Mouse (Mus musculus): ENCODE results near the gene Ncbp3.
A peak's percentile ranks its signal among the peaks of the same experiment; 100 is the strongest.

Gene Ncbp3

GRCm38 (mm10) chr11:73047542-73047996 is at the start of gene Ncbp3:
Gene Ncbp3 (plus strand): TSS chr11:73047783.
- DNase-seq (ENCODE audit: low spot score in 2 of 2): peak; percentile 89 to 95

- no peak for DNase-seq (ENCODE audit: low spot score in 2 of 2)
Measured at GRCm38 (mm10) chr11:72998771-72999170, 48.8 kb upstream of the Ncbp3 start, which contains the start of gene P2rx1. Gene P2rx1 (plus strand): TSS chr11:72999103.

GRCm38 (mm10) chr11:73001029-73001428 is 46.6 kb upstream of the Ncbp3 start:
- DNase-seq (ENCODE audit: low spot score in 2 of 2): peak in 1 of 2 experiments; percentile 66

- no peak for DNase-seq (ENCODE audit: low spot score in 2 of 2)
Measured at GRCm38 (mm10) chr11:73006377-73006776, 41.2 kb upstream of the Ncbp3 start.

GRCm38 (mm10) chr11:73007113-73007512 is 40.5 kb upstream of the Ncbp3 start:
- DNase-seq (ENCODE audit: low spot score in 2 of 2): no peak

GRCm38 (mm10) chr11:73007698-73008481 is 39.7 kb upstream of the Ncbp3 start:
- DNase-seq (ENCODE audit: low spot score in 2 of 2): no peak

- no peak for DNase-seq (ENCODE audit: low spot score in 2 of 2)
Measured at GRCm38 (mm10) chr11:73008826-73009225, 38.8 kb upstream of the Ncbp3 start.

- DNase-seq (ENCODE audit: low spot score in 2 of 2): no peak
Measured at GRCm38 (mm10) chr11:73009531-73010274, 37.9 kb upstream of the Ncbp3 start.

- no peak for DNase-seq (ENCODE audit: low spot score in 2 of 2)
Measured at GRCm38 (mm10) chr11:73013981-73014380, 33.6 kb upstream of the Ncbp3 start.

GRCm38 (mm10) chr11:73014831-73015344 is 32.7 kb upstream of the Ncbp3 start:
- no peak for DNase-seq (ENCODE audit: low spot score in 2 of 2)

GRCm38 (mm10) chr11:73015391-73016102 is 32.0 kb upstream of the Ncbp3 start:
- no peak for DNase-seq (ENCODE audit: low spot score in 2 of 2)

- DNase-seq (ENCODE audit: low spot score in 2 of 2): no peak
Measured at GRCm38 (mm10) chr11:73016103-73016420, 31.5 kb upstream of the Ncbp3 start.

GRCm38 (mm10) chr11:73018471-73019146 is 29.0 kb upstream of the Ncbp3 start, which contains the start of gene Camkk1:
Gene Camkk1 (plus strand): TSS chr11:73019008.
- peak; percentile 82 to 88 for DNase-seq (ENCODE audit: low spot score in 2 of 2)

GRCm38 (mm10) chr11:73019147-73019795 is 28.3 kb upstream of the Ncbp3 start:
- DNase-seq (ENCODE audit: low spot score in 2 of 2): peak; percentile 56 to 64

- DNase-seq (ENCODE audit: low spot score in 2 of 2): no peak
Measured at GRCm38 (mm10) chr11:73020953-73021800, 26.4 kb upstream of the Ncbp3 start.

- peak; percentile 54 to 74 for DNase-seq (ENCODE audit: low spot score in 2 of 2)
Measured at GRCm38 (mm10) chr11:73023099-73023498, 24.5 kb upstream of the Ncbp3 start.

GRCm38 (mm10) chr11:73023827-73024226 is 23.8 kb upstream of the Ncbp3 start:
- no peak for DNase-seq (ENCODE audit: low spot score in 2 of 2)

GRCm38 (mm10) chr11:73024236-73024904 is 23.2 kb upstream of the Ncbp3 start:
- no peak for DNase-seq (ENCODE audit: low spot score in 2 of 2)

- DNase-seq (ENCODE audit: low spot score in 2 of 2): no peak
Measured at GRCm38 (mm10) chr11:73026961-73027360, 20.6 kb upstream of the Ncbp3 start.
